Mouse (Mus musculus): ENCODE results near the gene Six2. TPM values are rescaled to one million over a fixed set of nuclear protein-coding genes. Genes with fewer than 3 reads are reported as not detected.

The Six2 gene
- polyA plus RNA-seq, 1 experiment from 2014 or later: 8.9 TPM

- Histone ChIP-seq H3K4me1 (ENCODE audit: control insufficient read depth, insufficient read depth, low read length) (peaks cover 7% of the 10 kb centered on the region; the same call in 1 of the 2 replicates), H3K4me2 (replicated peaks; ENCODE audit: low read depth, low read length) (peak overlapping the region; percentile 76; the same call in 1 of the 2 replicates), H3K36me3 (ENCODE audit: control insufficient read depth, insufficient read depth, low read length) (no peaks in the 10 kb centered on the region), H3K9me3 (ENCODE audit: control insufficient read depth, low read depth, low read length) (peaks cover 4% of the 10 kb centered on the region; the same call in 1 of the 2 replicates), H3K27me3 (ENCODE audit: control insufficient read depth, insufficient read depth, low read length) (peaks cover 28% of the 10 kb centered on the region), H3K4me3 (ENCODE audit: low read depth, low read length) (peak overlapping the region; percentile 44), H3K27ac (ENCODE audit: low read length) (no peak overlapping the region), H3K9ac (replicated peaks; ENCODE audit: low read depth, low read length) (0 out of 2 replicates have a peak overlapping the region, but pooled peaks have one; percentile 41)
- WGBS: 28% methylated on average over 9 of the region's 9 CpGs
- ATAC-seq (ENCODE audit: insufficient number of reproducible peaks, insufficient read depth, low FRiP score, low read depth): no peak
These were observed 5.0 kb upstream of the Six2 start for GRCm38 (mm10) chr17:85693101-85693500.

DNA sequence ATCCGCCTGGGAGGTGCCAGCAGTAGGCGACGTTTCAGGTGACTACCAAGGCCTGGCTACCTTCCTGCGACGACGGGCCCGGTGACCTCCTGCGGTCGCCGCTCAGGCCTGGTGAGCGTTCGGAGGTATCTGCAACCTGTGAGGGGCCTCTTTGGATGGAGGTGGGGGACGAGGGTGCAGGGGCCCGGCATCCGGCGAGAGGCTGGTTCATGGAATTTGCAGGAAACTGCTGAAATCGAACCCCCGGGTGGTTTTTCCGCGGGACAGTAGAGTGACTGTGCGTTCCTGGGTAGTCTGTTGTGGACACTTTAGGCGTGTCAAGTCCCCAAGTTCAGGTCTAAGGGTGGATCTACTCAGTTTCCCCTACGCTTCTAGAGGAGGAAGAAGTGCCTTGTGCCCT is 4.5 kb upstream of the Six2 start:
- H3K27ac ChIP-seq (ENCODE audit: low read length): peak overlapping the region; percentile 66; the same call in 1 of the 2 replicates
- H3K9ac ChIP-seq (replicated peaks; ENCODE audit: low read depth, low read length): peak overlapping the region; percentile 41
- H3K9me3 ChIP-seq (ENCODE audit: control insufficient read depth, low read depth, low read length): peaks cover 4% of the 10 kb centered on the region; the same call in 1 of the 2 replicates
- peak overlapping the region; percentile 44 for H3K4me3 ChIP-seq (ENCODE audit: low read depth, low read length)
- H3K4me1 ChIP-seq (ENCODE audit: control insufficient read depth, insufficient read depth, low read length): peaks cover 10% of the 10 kb centered on the region; the same call in 1 of the 2 replicates
- H3K36me3 ChIP-seq (ENCODE audit: control insufficient read depth, insufficient read depth, low read length): no peaks in the 10 kb centered on the region
- no peak for ATAC-seq (ENCODE audit: insufficient number of reproducible peaks, insufficient read depth, low FRiP score, low read depth)
- peaks cover 28% of the 10 kb centered on the region for H3K27me3 ChIP-seq (ENCODE audit: control insufficient read depth, insufficient read depth, low read length)
- 5% methylated on average over 23 of the region's 23 CpGs for WGBS
- peak overlapping the region; percentile 76 for H3K4me2 ChIP-seq (replicated peaks; ENCODE audit: low read depth, low read length)

- 5% methylated on average over 43 of the region's 43 CpGs for WGBS
- Histone ChIP-seq H3K27me3 (ENCODE audit: control insufficient read depth, insufficient read depth, low read length) (peaks cover 35% of the 10 kb centered on the region), H3K9me3 (ENCODE audit: control insufficient read depth, low read depth, low read length) (peaks cover 4% of the 10 kb centered on the region; the same call in 1 of the 2 replicates), H3K27ac (ENCODE audit: low read length) (peak overlapping the region; percentile 66; the same call in 1 of the 2 replicates), H3K4me3 (ENCODE audit: low read depth, low read length) (peak overlapping the region; percentile 44), H3K36me3 (ENCODE audit: control insufficient read depth, insufficient read depth, low read length) (no peaks in the 10 kb centered on the region), H3K4me2 (replicated peaks; ENCODE audit: low read depth, low read length) (peak overlapping the region; percentile 76), H3K4me1 (ENCODE audit: control insufficient read depth, insufficient read depth, low read length) (peaks cover 13% of the 10 kb centered on the region), H3K9ac (replicated peaks; ENCODE audit: low read depth, low read length) (peak overlapping the region; percentile 41)
- ATAC-seq (ENCODE audit: insufficient number of reproducible peaks, insufficient read depth, low FRiP score, low read depth): no peak
These were observed 3.8 kb upstream of the Six2 start for GRCm38 (mm10) chr17:85691701-85692536.

- peak overlapping the region; percentile 76 for H3K4me2 ChIP-seq (replicated peaks; ENCODE audit: low read depth, low read length)
- peak overlapping the region; percentile 44 for H3K4me3 ChIP-seq (ENCODE audit: low read depth, low read length)
These were observed 2.9 kb upstream of the Six2 start for GRCm38 (mm10) chr17:85690969-85691335.

DNA sequence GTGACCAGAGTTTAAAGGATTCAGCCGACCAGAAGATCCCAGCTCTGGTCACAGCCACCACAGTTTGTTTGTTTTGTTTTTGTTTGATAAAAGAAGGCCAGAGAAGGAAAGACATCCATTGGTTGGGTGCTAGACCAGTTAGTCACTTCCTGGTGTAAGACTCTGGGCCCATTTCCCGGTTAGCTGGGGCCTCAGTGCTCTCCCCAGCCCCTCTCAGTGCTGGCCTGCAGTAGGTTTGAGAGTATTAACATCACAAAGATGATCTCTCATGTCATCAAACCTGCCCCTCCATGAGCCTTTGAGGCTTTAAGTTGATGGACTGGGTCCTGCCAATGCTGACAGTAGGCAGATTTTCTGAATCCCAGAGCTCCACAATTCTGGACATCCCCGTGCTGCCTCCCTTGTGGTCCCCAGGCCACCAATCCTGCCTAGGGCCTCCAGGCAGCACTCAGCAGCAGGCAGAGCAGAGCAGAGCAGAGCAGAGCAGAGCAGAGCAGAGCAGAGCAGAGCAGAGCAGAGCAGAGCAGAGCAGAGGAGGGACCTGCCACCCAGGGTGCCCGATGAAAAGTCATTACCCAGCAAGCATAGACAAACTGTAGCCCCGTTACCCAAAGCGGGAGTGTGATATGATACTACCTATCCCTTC is 2.4 kb upstream of the Six2 start:
- peak overlapping the region; percentile 44; the same call in 1 of the 2 replicates for H3K4me3 ChIP-seq (ENCODE audit: low read depth, low read length)
- H3K9me3 ChIP-seq (ENCODE audit: control insufficient read depth, low read depth, low read length): peaks cover 4% of the 10 kb centered on the region; the same call in 1 of the 2 replicates
- no peaks in the 10 kb centered on the region for H3K36me3 ChIP-seq (ENCODE audit: control insufficient read depth, insufficient read depth, low read length)
- peaks cover 41% of the 10 kb centered on the region for H3K27me3 ChIP-seq (ENCODE audit: control insufficient read depth, insufficient read depth, low read length)
- peak overlapping the region; percentile 66; the same call in 1 of the 2 replicates for H3K27ac ChIP-seq (ENCODE audit: low read length)
- peaks cover 13% of the 10 kb centered on the region for H3K4me1 ChIP-seq (ENCODE audit: control insufficient read depth, insufficient read depth, low read length)
- no peak for ATAC-seq (ENCODE audit: insufficient number of reproducible peaks, insufficient read depth, low FRiP score, low read depth)
- H3K4me2 ChIP-seq (replicated peaks; ENCODE audit: low read depth, low read length): peak overlapping the region; percentile 76
- H3K9ac ChIP-seq (replicated peaks; ENCODE audit: low read depth, low read length): no peak overlapping the region
- 17% methylated on average over 6 of the region's 6 CpGs for WGBS

More at GRCm38 (mm10) chr17:85690969-85691335, 2.9 kb upstream of the Six2 start:
- H3K9ac ChIP-seq (replicated peaks; ENCODE audit: low read depth, low read length): no peak overlapping the region
- H3K9me3 ChIP-seq (ENCODE audit: control insufficient read depth, low read depth, low read length): peaks cover 4% of the 10 kb centered on the region; the same call in 1 of the 2 replicates
- WGBS: 19% methylated on average over 4 of the region's 4 CpGs
- no peaks in the 10 kb centered on the region for H3K36me3 ChIP-seq (ENCODE audit: control insufficient read depth, insufficient read depth, low read length)
- ATAC-seq (ENCODE audit: insufficient number of reproducible peaks, insufficient read depth, low FRiP score, low read depth): no peak
- peaks cover 13% of the 10 kb centered on the region for H3K4me1 ChIP-seq (ENCODE audit: control insufficient read depth, insufficient read depth, low read length)
- H3K27ac ChIP-seq (ENCODE audit: low read length): peak overlapping the region; percentile 66
- H3K27me3 ChIP-seq (ENCODE audit: control insufficient read depth, insufficient read depth, low read length): peaks cover 37% of the 10 kb centered on the region

- peak overlapping the region; percentile 44 for H3K4me3 ChIP-seq (ENCODE audit: low read depth, low read length)
- H3K27me3 ChIP-seq (ENCODE audit: control insufficient read depth, insufficient read depth, low read length): peaks cover 41% of the 10 kb centered on the region
- no peaks in the 10 kb centered on the region for H3K36me3 ChIP-seq (ENCODE audit: control insufficient read depth, insufficient read depth, low read length)
- H3K9ac ChIP-seq (replicated peaks; ENCODE audit: low read depth, low read length): peak overlapping the region; percentile 37; the same call in 1 of the 2 replicates
- H3K27ac ChIP-seq (ENCODE audit: low read length): peak overlapping the region; percentile 87; the same call in 1 of the 2 replicates
- 18% methylated on average over 5 of the region's 5 CpGs for WGBS
- peaks cover 4% of the 10 kb centered on the region; the same call in 1 of the 2 replicates for H3K9me3 ChIP-seq (ENCODE audit: control insufficient read depth, low read depth, low read length)
- peaks cover 13% of the 10 kb centered on the region for H3K4me1 ChIP-seq (ENCODE audit: control insufficient read depth, insufficient read depth, low read length)
- H3K4me2 ChIP-seq (replicated peaks; ENCODE audit: low read depth, low read length): peak overlapping the region; percentile 76
- ATAC-seq (ENCODE audit: insufficient number of reproducible peaks, insufficient read depth, low FRiP score, low read depth): no peak
These were observed 1.8 kb upstream of the Six2 start for GRCm38 (mm10) chr17:85689807-85690319.

DNA sequence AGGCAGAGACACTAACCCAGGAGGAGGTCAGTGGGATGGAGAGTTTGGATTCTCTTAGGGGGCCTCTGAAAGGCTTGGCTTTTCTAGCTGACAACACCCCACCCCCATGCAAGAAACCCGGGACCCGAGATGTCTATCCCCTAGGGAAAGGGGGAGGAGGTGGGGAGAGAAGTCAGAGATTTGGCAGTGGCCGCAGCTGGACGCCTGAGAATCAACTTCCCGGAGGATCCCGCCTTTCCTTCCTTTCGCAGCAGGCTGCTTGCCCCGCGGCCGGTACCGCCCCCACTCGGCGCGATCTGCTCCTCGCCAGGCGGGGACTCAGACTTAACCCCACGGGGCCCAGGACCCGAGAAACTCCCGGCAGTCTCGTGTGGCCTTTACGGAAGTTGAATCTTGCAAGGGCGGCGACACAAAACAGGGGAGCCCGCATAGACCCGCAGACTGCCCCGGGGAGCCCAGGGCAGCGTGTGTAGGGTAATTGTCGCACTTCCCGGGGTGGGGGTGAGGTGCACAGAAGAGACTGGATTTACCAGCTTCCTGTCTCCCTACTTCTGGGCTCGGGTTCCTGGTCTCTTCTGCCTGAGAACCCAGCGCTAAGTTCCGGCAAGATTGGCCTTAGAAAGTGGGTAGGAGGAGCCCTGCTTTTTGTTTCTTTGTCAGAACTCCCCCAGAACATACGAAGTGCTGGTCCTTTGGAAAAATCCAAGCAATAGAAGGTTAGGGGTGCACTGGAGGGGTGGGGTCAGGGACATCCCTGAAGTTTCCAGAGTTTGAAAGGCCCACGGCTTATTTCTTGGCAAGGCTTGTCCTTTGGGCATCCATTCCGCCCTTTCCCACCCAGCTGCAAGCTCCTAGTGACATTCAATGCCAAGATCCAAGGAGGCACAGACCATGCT is 1.1 kb upstream of the Six2 start:
- WGBS: 3% methylated on average over 35 of the region's 35 CpGs
- Histone ChIP-seq H3K9me3 (ENCODE audit: control insufficient read depth, low read depth, low read length) (no peaks in the 10 kb centered on the region), H3K27me3 (ENCODE audit: control insufficient read depth, insufficient read depth, low read length) (peaks cover 41% of the 10 kb centered on the region), H3K27ac (ENCODE audit: low read length) (peak overlapping the region; percentile 87), H3K4me1 (ENCODE audit: control insufficient read depth, insufficient read depth, low read length) (peaks cover 13% of the 10 kb centered on the region), H3K9ac (replicated peaks; ENCODE audit: low read depth, low read length) (peak overlapping the region; percentile 37; the same call in 1 of the 2 replicates), H3K4me3 (ENCODE audit: low read depth, low read length) (peak overlapping the region; percentile 44), H3K36me3 (ENCODE audit: control insufficient read depth, insufficient read depth, low read length) (no peaks in the 10 kb centered on the region), H3K4me2 (replicated peaks; ENCODE audit: low read depth, low read length) (peak overlapping the region; percentile 76)
- ATAC-seq (ENCODE audit: insufficient number of reproducible peaks, insufficient read depth, low FRiP score, low read depth): peak; percentile 20; the same call in 1 of the 2 replicates
